Mouse (Mus musculus): ENCODE data around the gene Rhpn2. TPM values are rescaled to one million over a fixed set of nuclear protein-coding genes. Genes with fewer than 3 reads are reported as not detected.

Gene Rhpn2
- total RNA-seq, 2 experiments from 2014 or later = not detected

GRCm38 (mm10) chr7:35386525-35386952 lies 52.6 kb downstream of the Rhpn2 start:
- ATAC-seq (ENCODE audit: poor library complexity, severe bottlenecking) = no peak

GRCm38 (mm10) chr7:35388694-35389093 lies 54.7 kb downstream of the Rhpn2 start:
- ATAC-seq (ENCODE audit: poor library complexity, severe bottlenecking) = no peak

DNA sequence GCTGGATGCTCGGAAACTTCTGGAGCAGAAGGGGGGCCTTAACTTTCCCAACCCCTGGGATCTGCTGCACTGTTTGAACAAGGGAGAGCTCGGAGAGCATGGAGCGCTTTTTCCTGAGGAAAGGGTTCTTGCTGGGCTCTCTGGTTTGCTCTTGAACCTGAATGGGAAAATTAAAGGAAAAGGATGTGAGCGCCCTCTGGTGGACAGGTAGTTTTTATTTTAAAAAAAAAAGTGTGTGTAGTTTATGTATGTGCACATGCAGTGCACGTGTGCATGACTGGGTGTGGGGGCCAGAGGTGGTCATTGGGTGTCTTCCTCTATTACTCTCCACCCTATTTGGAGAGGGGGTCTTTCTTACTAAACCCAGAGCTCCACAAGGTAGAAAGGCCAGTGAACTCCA lies 59.0 kb downstream of the Rhpn2 start:
- ATAC-seq (ENCODE audit: poor library complexity, severe bottlenecking) = no peak

DNA sequence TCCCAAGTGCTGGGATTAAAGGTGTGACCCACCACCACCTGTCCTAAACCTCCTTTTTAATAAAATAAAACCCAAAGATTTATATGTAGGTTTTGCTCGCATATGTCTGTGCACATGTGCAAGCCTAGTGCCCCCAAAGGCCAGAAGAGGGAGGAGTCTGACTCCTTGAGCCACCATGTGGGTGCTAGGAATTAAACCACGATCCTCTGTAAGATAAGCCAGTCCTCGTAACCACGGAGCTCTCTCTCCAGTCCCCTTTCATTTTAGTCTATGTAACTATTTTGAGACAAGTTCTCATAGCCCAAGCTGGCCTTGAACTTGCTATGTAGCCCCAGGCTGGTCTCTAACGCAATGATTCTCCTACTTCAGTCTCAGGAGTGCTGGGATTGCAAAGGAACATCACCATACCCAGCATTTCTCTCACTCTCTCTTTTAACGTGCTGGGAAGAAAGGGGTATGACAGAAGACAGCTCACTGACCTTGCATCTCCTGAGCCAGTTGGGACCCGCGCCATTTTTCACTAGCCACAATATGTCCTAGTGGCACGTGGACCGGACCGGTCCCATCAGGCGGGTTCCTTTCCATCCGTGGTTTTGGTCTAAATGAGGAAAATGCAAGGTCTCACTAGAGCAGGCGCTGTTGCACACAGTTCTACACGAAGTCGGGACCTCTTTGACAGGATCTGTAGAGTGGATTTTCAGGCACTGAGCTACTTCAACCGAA lies 61.9 kb downstream of the Rhpn2 start:
- ATAC-seq (ENCODE audit: poor library complexity, severe bottlenecking) = peak; percentile 15

- peak; percentile 97 for ATAC-seq (ENCODE audit: poor library complexity, severe bottlenecking)
These were observed 62.7 kb downstream of the Rhpn2 start, which contains the start of the genes Faap24 and Cep89 for GRCm38 (mm10) chr7:35396542-35397168. Gene Faap24 (minus strand): TSS chr7:35396836. Gene Cep89 (plus strand): TSS chr7:35397035.

GRCm38 (mm10) chr7:35401169-35401568 lies 67.2 kb downstream of the Rhpn2 start:
- ATAC-seq (ENCODE audit: poor library complexity, severe bottlenecking) = no peak

- no peak for ATAC-seq (ENCODE audit: poor library complexity, severe bottlenecking)
These were observed 81.3 kb downstream of the Rhpn2 start for GRCm38 (mm10) chr7:35415226-35415625.

- no peak for ATAC-seq (ENCODE audit: poor library complexity, severe bottlenecking)
These were observed 82.1 kb downstream of the Rhpn2 start for GRCm38 (mm10) chr7:35415801-35416653.

- no peak for ATAC-seq (ENCODE audit: poor library complexity, severe bottlenecking)
These were observed 82.6 kb downstream of the Rhpn2 start for GRCm38 (mm10) chr7:35416654-35416948.

DNA sequence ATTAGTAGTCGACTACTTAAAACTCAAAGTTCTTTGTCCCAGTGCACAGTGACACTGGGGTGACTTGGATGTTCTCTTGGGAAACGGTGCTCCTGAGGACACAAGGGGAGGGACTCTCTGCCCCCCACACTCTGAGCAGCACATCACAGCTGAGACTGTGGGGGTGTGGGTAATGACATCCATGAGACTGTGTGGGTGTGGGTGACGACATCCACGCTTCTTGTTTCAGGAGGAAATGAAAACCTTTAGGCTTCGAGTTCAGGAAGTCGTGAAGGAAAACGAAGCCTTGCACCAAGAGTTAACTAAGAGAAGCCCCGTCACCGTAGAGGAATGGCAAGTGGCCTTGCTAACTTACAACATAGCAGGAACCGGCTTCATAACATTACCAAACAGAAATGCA lies 89.1 kb downstream of the Rhpn2 start:
- peak; percentile 63 for ATAC-seq (ENCODE audit: poor library complexity, severe bottlenecking)

DNA sequence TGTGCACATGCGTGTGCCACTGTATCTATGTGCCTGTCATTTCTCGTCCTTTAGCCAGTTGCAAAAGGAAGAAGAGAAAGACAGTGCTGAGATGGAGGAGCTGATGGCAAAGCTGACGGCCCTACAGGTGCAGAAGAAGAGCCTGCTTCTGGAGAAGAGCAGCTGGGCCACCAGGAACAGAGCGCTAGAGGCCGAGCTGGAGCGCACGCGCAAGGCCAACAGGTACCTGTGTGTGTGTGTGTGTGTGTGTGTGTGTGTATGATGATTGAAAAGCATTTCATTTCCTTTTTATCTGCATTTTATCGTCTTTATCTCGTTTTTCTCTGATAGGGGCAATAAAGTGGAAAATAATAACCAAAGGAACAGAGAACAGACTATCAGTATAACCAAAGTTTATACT lies 94.2 kb downstream of the Rhpn2 start:
- no peak for ATAC-seq (ENCODE audit: poor library complexity, severe bottlenecking)

DNA sequence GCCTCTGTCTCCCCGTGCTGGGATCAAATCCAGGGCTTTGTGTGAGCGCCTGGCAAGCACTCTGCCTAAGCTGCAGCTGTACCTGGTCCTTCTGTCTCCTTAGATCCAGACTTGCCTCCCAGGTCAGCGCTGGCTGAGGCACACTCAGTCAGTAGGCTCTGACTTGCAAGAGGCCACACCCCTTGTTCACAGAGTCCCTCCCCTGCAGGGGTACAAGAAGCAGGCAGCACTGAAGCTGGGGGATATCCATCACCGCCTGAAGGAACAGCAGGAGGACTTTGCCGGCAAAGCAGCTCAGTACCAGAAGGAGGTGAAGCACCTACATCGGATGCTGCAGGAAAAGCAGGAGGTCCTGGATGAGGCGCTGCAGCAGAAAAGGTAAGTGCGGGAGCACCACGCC lies 101.3 kb downstream of the Rhpn2 start:
- no peak for ATAC-seq (ENCODE audit: poor library complexity, severe bottlenecking)

Other genes starting within 250 kb of the Rhpn2 start
- gene Cebpa, start 214.9 kb upstream of the Rhpn2 start, total RNA-seq (2015) = 48.7 and 57.0 TPM in 2 replicates
- gene Cebpa, start 214.9 kb upstream of the Rhpn2 start, total RNA-seq (2017) = 21.7 and 22.4 TPM in 2 replicates
- gene Slc7a10, start 147.8 kb upstream of the Rhpn2 start, total RNA-seq (2015) = not detected in 2 replicates
- gene Slc7a10, start 147.8 kb upstream of the Rhpn2 start, total RNA-seq (2017) = not detected in 2 replicates
- not detected in 2 replicates for gene Lrp3, start 118.7 kb upstream of the Rhpn2 start, total RNA-seq (2015)
- not detected in 2 replicates for gene Lrp3, start 118.7 kb upstream of the Rhpn2 start, total RNA-seq (2017)
- gene Gpatch1, start 15.7 kb upstream of the Rhpn2 start, total RNA-seq (2015) = 7.2 and 7.7 TPM in 2 replicates
- gene Gpatch1, start 15.7 kb upstream of the Rhpn2 start, total RNA-seq (2017) = 7.2 TPM in 2 replicates
- 10.8 and 12.2 TPM in 2 replicates for gene Faap24, start 62.7 kb downstream of the Rhpn2 start, total RNA-seq (2015)
- gene Faap24, start 62.7 kb downstream of the Rhpn2 start, total RNA-seq (2017) = 5.5 and 11.1 TPM in 2 replicates
- gene Cep89, start 62.9 kb downstream of the Rhpn2 start, total RNA-seq (2015) = 9.6 and 16.9 TPM in 2 replicates
- 5.7 TPM in 2 replicates for gene Cep89, start 62.9 kb downstream of the Rhpn2 start, total RNA-seq (2017)
- gene Slc7a9, start 114.6 kb downstream of the Rhpn2 start, total RNA-seq (2015) = not detected in 2 replicates
- not detected in 2 replicates for gene Slc7a9, start 114.6 kb downstream of the Rhpn2 start, total RNA-seq (2017)
- gene Tdrd12, start 203.6 kb downstream of the Rhpn2 start, total RNA-seq (2015) = not detected in 2 replicates
- not detected in 2 replicates for gene Tdrd12, start 203.6 kb downstream of the Rhpn2 start, total RNA-seq (2017)
- 39.6 and 46.4 TPM in 2 replicates for gene Nudt19, start 222.1 kb downstream of the Rhpn2 start, total RNA-seq (2015)
- 21.1 and 22.2 TPM in 2 replicates for gene Nudt19, start 222.1 kb downstream of the Rhpn2 start, total RNA-seq (2017)